Mouse (Mus musculus) liver, adult 2 months (tissue): ENCODE measurements around the gene Zc3h18. TPM values are rescaled to one million over a fixed set of nuclear protein-coding genes. Genes with fewer than 3 reads are reported as not detected.
A peak's percentile ranks its signal among the peaks of the same experiment; 100 is the strongest.

ENCODE experiments used
- DNase-seq: peaks from one replicate; pipeline ENCODE4 v3.0.0-alpha.2; 2011; ENCODE audit warnings: low read depth, low spot score; ENCODE audit errors: extremely low read depth
- H3K27ac ChIP-seq: fragments of 200-500 bp; replicated peaks from 2 replicates; pipeline ENCODE4 v1.5.1; 2012; ENCODE audit warnings: low read depth, mild to moderate bottlenecking, control low read depth, inconsistent platforms, low read length; ENCODE audit not compliant: insufficient read depth
- H3K27me3 ChIP-seq: fragments of 200-500 bp; 2 replicates; pipeline ENCODE4 v1.6.1; 2012; ENCODE audit warnings: mild to moderate bottlenecking, moderate library complexity, low read length, inconsistent platforms; ENCODE audit not compliant: control insufficient read depth, insufficient read depth
- H3K36me3 ChIP-seq: fragments of 200-500 bp; 2 replicates; pipeline ENCODE4 v1.6.1; 2012; ENCODE audit warnings: low read length, inconsistent platforms; ENCODE audit not compliant: control insufficient read depth, insufficient read depth
- H3K4me1 ChIP-seq: fragments of 200-500 bp; 2 replicates; pipeline ENCODE4 v1.6.1; 2011; ENCODE audit warnings: low read length; ENCODE audit not compliant: control insufficient read depth, insufficient read depth
- H3K4me3 ChIP-seq: fragments of 200-500 bp; 2 replicates; pipeline ENCODE4 v1.5.1; 2011; ENCODE audit warnings: low read depth, mild to moderate bottlenecking, control low read depth, low read length, moderate library complexity; ENCODE audit not compliant: insufficient read depth
- H3K79me2 ChIP-seq: fragments of 200-500 bp; 2 replicates; pipeline ENCODE4 v1.6.1; 2012; ENCODE audit warnings: inconsistent platforms, mild to moderate bottlenecking, low read length, moderate library complexity; ENCODE audit not compliant: control insufficient read depth, insufficient read depth
- H3K9ac ChIP-seq: fragments of 200-500 bp; 2 replicates; pipeline ENCODE4 v1.6.1; 2012; ENCODE audit warnings: low read depth, mild to moderate bottlenecking, control low read depth, inconsistent platforms, low read length
- CTCF ChIP-seq: fragments of 200-500 bp; IDR thresholded peaks from 2 replicates; pipeline ENCODE4 v1.5.1; 2011; ENCODE audit warnings: low read depth, low read length, control low read depth
- POLR2A ChIP-seq: fragments of 200-500 bp; IDR thresholded peaks from 2 replicates; pipeline ENCODE4 v1.6.1; 2011; ENCODE audit warnings: low read length, control low read depth; ENCODE audit not compliant: insufficient read depth; ENCODE audit errors: extremely low read depth
- WGBS: fragments of 180-500 bp; shearing (Covaris S2); methylation state at CpG from one replicate; pipeline ENCODE4 v1.1.7; 2018; 5-methylcytosine and 5-hydroxymethylcytosine counted together
- polyA plus RNA-seq: library from polyadenylated mRNA; depleted of rRNA; stranded (reverse); fragments of >200 nt; gene quantifications from 2 replicates; pipeline ENCODE4 v1.2.3, GENCODE M21; 2012
- total RNA-seq: library from RNA; depleted of rRNA; stranded (reverse); fragments of >200 nt; gene quantifications from 2 replicates; pipeline ENCODE4 v1.2.3, GENCODE M21; 2014

The Zc3h18 gene
- total and polyA plus RNA-seq, 2 experiments, result 10.9 to 22.3 TPM

DNA sequence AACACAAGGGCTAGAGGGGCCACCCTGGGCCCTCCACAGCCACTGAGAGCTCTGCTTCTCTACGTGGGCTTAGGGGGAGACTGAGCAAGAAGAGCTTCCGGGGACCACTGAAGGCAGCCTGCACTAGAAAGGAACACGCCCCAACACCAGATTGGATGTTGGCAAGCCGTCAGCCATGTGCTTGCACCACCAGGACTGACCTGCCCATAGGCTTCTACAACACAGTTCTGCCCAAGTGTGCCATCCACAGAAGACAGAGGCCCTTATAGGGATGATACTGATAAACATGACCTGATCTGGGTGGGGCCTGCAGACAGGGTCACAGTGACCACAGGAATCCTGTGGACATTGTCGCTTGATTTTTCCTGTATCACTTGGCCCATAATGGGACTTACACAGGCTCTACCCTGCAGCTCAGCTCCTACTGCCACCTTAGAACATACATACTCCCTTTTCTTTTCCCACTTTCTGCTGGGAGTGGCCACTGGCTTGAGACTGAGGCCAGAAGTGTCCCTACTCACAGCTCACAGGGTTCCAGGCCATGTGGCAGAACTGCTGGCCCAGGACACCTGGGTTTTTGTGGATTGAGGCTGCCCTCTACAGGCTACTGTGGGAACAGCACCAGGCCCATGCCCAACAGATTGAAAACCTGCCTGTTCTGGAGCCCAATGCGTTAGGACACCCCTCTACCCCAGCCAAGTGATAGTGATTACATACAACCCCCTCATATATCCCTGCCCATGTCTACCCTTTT is 43.5 kb upstream of the Zc3h18 start:
- peak; percentile 62 for DNase-seq
- Histone ChIP-seq H3K27me3 (no peaks in the 10 kb centered on the region), H3K27ac (no peak overlapping the region), H3K4me3 (no peak overlapping the region), H3K9ac (no peak overlapping the region), H3K4me1 (peaks cover 35% of the 10 kb centered on the region), H3K79me2 (no peaks in the 10 kb centered on the region), H3K36me3 (peaks cover 34% of the 10 kb centered on the region)
- peak; percentile 96 for TF ChIP-seq CTCF
- no peak for TF ChIP-seq POLR2A
- 54% methylated on average over 6 of the region's 6 CpGs for WGBS

DNA sequence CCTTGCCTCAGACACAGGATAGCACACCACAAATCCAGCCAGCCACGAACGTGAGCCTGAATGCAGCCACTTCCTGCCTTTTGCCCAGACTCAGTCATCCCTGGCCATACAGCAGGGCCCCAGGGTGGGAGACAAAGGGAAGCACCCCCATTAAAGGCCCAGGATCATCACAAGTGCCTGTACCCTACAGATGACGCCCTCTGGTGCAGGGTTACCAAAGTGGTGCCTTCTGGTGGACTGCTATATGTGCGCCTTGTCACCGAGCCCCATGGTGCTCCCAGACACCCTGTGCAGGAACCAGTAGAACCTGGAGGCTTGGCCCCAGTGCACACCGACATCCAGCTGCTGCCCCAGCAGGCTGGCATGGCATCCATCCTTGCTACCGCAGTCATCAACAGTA is 42.9 kb upstream of the Zc3h18 start:
- no peak for TF ChIP-seq POLR2A
- no peak for TF ChIP-seq CTCF
- peaks cover 35% of the 10 kb centered on the region for H3K4me1 ChIP-seq
- peaks cover 34% of the 10 kb centered on the region for H3K36me3 ChIP-seq
- DNase-seq, result no peak
- no peaks in the 10 kb centered on the region for H3K79me2 ChIP-seq
- WGBS, result 94% methylated on average over 7 of the region's 7 CpGs
- no peak overlapping the region for H3K9ac ChIP-seq
- no peaks in the 10 kb centered on the region for H3K27me3 ChIP-seq
- no peak overlapping the region for H3K27ac ChIP-seq
- H3K4me3 ChIP-seq, result no peak overlapping the region

- H3K79me2 ChIP-seq, result no peaks in the 10 kb centered on the region
- H3K27ac ChIP-seq, result no peak overlapping the region
- TF ChIP-seq CTCF (no peak), POLR2A (no peak)
- no peaks in the 10 kb centered on the region for H3K27me3 ChIP-seq
- DNase-seq, result no peak
- peaks cover 23% of the 10 kb centered on the region for H3K4me1 ChIP-seq
- 98% methylated on average over 13 of the region's 13 CpGs for WGBS
- H3K4me3 ChIP-seq, result no peak overlapping the region
- peaks cover 34% of the 10 kb centered on the region for H3K36me3 ChIP-seq
- no peak overlapping the region for H3K9ac ChIP-seq
Measured at GRCm38 (mm10) chr8:122334791-122335490, 41.5 kb upstream of the Zc3h18 start.

DNA sequence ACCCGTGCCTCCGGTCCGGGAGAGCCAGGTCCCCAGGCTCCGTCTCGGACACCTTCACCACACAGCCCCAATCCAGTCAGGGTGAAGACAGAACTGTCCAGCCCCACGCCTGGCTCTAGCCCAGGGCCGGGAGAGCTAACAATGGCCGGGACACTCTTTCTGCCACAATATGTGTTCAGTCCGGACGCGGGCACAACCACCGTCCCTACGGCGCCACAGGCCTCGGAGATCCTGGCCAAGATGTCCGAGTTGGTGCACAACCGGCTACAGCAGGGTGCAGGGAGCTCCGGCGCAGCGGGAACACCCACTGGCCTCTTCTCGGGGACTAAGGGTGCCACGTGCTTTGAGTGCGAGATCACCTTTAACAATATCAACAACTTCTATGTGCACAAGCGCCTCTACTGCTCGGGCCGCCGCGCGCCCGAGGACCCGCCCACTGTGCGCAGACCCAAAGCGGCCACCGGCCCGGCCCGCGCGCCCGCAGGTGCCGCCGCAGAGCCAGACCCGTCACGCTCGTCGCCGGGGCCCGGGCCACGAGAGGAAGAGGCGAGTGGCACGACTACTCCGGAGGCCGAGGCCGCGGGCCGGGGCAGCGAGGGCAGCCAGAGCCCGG is 40.7 kb upstream of the Zc3h18 start:
- peaks cover 15% of the 10 kb centered on the region for H3K4me1 ChIP-seq
- no peak for TF ChIP-seq POLR2A
- no peak for TF ChIP-seq CTCF
- no peak overlapping the region for H3K4me3 ChIP-seq
- H3K36me3 ChIP-seq, result peaks cover 34% of the 10 kb centered on the region
- H3K79me2 ChIP-seq, result no peaks in the 10 kb centered on the region
- no peak overlapping the region for H3K27ac ChIP-seq
- no peak for DNase-seq
- H3K9ac ChIP-seq, result no peak overlapping the region
- 93% methylated on average over 57 of the region's 57 CpGs for WGBS
- no peaks in the 10 kb centered on the region for H3K27me3 ChIP-seq

DNA sequence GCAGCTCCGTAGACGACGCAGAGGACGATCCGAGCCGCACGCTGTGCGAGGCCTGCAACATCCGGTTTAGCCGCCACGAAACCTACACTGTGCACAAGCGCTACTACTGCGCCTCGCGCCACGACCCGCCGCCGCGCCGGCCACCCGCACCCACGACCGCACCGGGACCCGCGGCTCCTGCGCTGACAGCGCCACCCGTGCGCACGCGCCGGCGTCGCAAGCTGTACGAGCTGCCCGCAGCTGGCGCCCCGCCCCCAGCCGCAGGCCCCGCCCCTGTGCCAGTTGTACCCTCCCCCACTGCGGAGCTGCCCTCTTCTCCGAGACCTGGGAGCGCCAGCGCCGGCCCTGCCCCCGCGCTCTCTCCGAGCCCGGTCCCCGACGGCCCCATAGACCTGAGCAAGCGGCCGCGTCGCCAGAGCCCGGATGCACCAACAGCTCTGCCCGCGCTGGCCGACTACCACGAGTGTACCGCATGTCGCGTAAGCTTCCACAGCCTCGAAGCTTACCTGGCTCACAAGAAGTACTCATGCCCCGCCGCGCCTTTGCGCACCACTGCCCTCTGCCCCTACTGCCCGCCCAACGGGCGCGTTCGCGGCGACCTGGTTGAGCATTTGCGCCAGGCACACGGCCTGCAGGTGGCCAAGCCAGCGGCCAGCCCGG is 40.0 kb upstream of the Zc3h18 start:
- no peaks in the 10 kb centered on the region for H3K27me3 ChIP-seq
- 90% methylated on average over 81 of the region's 81 CpGs for WGBS
- H3K79me2 ChIP-seq, result no peaks in the 10 kb centered on the region
- peaks cover 9% of the 10 kb centered on the region; the same call in 1 of the 2 replicates for H3K4me1 ChIP-seq
- no peak for DNase-seq
- H3K4me3 ChIP-seq, result no peak overlapping the region
- no peak overlapping the region for H3K27ac ChIP-seq
- H3K9ac ChIP-seq, result no peak overlapping the region
- peaks cover 34% of the 10 kb centered on the region for H3K36me3 ChIP-seq
- TF ChIP-seq CTCF, result no peak
